Mouse (Mus musculus): Measurements from ENCODE around the gene Gas2.

Gene Gas2

DNA sequence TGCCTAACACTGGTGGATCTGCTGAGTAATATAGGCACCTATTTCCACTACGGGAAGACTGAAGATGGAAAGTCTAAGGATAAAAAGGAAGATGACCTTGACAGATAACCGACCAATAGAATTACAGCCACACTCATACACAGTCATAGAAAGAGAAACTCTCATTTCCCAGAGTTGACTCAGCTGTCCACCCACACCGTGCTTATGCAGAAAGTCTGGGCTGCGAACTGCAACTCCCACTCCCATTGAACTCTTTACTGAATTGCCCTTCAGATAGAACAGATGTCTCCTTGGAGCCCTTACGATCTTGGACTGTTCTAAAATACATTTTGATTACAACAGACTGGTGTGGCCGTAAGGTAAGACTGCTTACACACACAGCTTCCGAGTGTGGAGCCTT is 102.9 kb downstream of the Gas2 start:
- no peak for DNase-seq (ENCODE audit: low spot score in 2 of 2)

DNA sequence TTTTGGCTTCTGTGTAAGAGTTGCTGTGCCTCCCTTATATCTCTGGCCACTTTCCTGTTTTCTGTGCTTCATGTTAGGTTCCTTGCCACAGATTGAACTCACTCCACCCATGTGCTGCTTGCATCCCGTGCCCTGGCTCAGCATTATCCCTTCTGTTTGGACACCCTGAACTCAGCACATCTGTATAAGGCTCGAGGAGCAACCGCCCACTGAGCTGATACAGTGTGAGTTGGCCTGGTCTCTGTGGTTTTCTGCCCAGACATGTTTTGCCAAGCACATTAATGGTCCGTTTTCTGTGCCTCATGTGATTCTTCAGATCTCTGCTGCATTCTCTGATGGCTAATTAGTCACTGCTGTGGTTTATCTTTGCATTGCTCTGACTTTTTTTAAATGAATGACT is 105.8 kb downstream of the Gas2 start:
- DNase-seq (ENCODE audit: low spot score in 2 of 2): no peak

DNA sequence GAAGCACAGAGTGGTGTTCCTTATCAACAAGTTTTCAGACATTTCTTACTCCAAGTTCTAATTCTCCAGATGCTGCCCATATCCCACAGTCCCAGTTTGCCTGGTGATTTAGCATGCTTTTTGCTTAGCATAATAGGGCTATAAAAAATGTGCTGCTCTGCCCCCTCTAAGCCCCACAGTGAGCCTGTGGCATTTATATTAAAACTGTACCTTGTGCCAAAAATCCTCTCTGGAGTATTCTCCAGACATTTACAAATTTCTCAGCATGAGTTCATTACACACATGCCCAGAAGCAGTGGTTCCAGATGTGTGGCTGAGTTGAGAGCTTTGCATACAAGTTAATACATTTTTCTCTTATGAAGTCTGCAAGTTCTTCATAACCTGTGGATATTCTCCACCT is 107.6 kb downstream of the Gas2 start:
- DNase-seq (ENCODE audit: low spot score in 2 of 2): no peak

- DNase-seq (ENCODE audit: low spot score in 2 of 2): peak in 1 of 2 experiments; percentile 50
Observed at GRCm38 (mm10) chr7:51972252-51972855, 110.5 kb downstream of the Gas2 start.

DNA sequence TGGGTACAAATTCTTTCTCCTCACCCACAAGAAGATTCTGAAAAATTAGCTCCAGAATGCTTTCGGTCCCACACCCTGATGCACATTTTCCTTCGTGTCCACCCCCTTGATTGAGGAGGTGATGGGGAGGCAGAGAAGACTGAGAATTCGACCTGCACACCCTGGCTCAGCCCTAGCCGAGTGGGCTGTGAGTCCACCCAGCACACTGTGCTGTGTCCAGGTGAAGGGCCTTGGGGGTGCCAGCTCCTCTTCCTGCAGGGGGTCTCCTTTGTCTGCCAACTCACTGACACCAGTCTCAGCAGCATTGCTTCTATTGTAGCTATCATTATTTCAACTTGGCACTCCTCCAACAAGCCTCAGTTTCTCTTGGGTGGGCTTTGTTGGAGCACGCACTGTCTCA is 111.3 kb downstream of the Gas2 start:
- DNase-seq (ENCODE audit: low spot score in 2 of 2): no peak

- DNase-seq (ENCODE audit: low spot score in 2 of 2): no peak
Observed at GRCm38 (mm10) chr7:51973526-51973925, 111.7 kb downstream of the Gas2 start.

GRCm38 (mm10) chr7:51975181-51975580 is 113.4 kb downstream of the Gas2 start:
- no peak for DNase-seq (ENCODE audit: low spot score in 2 of 2)

GRCm38 (mm10) chr7:51979271-51979670 is 117.5 kb downstream of the Gas2 start:
- DNase-seq (ENCODE audit: low spot score in 2 of 2): no peak

DNA sequence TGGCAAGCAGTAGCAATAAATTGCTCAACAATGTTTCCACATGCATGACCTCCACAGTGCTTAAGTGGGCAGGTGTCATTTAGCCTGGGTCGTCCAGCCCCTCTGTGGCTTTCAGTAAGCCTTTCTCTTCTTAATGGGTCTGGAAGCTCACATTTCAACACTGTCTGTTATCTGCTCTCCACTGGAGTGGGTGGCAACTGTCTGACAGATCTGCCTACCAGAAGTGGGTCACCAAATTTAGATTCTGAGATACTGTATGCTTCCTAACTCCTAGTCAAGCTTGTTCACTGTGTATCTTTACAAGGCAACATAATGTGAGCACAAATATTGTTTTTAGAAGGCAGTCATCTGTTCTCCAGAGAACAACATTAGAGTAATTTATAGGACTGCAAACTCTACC is 120.5 kb downstream of the Gas2 start:
- no peak for DNase-seq (ENCODE audit: low spot score in 2 of 2)

DNA sequence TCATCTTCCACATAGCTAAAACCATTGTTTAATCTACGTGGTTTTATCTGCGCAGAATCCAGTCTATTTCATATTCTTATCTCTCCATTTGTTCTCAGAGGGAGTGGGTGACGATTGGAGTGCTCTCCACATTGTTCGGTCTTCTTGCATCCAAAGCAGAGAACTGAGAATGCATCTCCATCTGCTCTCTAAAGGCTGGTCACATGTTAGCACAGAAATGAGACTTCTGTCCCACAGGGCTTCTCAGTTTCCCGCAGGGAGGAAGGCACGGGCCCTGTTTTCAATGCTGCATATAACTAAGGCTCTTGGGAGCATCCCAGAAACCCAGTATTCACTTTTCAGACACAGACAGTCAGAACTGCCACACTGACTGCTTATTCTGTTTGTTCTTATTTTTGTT is 123.9 kb downstream of the Gas2 start:
- no peak for DNase-seq (ENCODE audit: low spot score in 2 of 2)

DNA sequence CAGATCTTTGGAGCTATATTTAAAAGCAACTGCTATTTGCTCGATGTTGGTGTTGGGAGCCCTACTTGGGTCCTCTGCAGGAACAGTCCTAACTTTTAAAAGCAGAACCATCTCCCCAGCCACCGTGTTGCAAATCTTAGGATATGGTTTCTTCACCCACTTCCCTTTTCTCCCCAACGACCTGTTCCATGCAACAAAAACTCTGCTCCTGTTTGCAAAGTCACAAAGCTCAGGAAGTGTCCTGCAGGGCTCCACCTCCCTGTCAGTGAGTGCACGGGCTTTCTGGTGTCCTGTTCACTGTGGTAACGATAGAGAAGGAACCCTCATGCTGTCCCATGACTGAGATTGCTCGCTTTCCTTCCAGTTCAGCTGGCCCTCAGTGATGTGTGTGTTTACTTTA is 125.1 kb downstream of the Gas2 start:
- DNase-seq (ENCODE audit: low spot score in 2 of 2): no peak

GRCm38 (mm10) chr7:51991020-51991419 is 129.2 kb downstream of the Gas2 start:
- DNase-seq (ENCODE audit: low spot score in 2 of 2): no peak

- DNase-seq (ENCODE audit: low spot score in 2 of 2): peak; percentile 89 to 96
Observed at GRCm38 (mm10) chr7:52005511-52006295, 143.9 kb downstream of the Gas2 start, which contains the start of gene Svip. TSS of gene Svip (minus strand) at chr7:52006018.

GRCm38 (mm10) chr7:52006296-52006630 is 144.4 kb downstream of the Gas2 start:
- DNase-seq (ENCODE audit: low spot score in 2 of 2): no peak

DNA sequence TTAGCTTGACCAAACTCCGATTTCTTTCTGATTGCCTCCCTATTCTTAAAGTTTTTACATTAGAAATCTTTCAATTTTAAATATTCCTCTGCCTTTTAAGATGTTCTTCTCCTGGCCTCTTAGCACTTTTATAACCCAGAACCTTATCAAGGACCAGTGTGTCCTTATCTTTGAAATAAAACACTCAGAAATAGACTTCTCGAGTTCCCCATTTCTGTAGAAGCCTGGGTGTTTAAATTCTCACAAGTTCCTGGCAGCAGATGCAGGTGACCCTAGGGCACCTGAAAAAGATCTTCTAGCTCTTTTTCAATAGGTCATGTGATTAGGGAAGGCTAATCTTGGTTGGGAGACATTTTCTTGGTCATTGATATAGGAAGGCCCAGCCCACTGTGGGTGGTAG is 145.3 kb downstream of the Gas2 start:
- no peak for DNase-seq (ENCODE audit: low spot score in 2 of 2)

GRCm38 (mm10) chr7:52013457-52013856 is 151.6 kb downstream of the Gas2 start:
- DNase-seq (ENCODE audit: low spot score in 2 of 2): no peak

- no peak for DNase-seq (ENCODE audit: low spot score in 2 of 2)
Observed at GRCm38 (mm10) chr7:52015180-52015579, 153.4 kb downstream of the Gas2 start.

- DNase-seq (ENCODE audit: low spot score in 2 of 2): no peak
Observed at GRCm38 (mm10) chr7:52015628-52016027, 153.8 kb downstream of the Gas2 start, which contains the start of gene 1700015G11Rik. TSS of gene 1700015G11Rik (minus strand) at chr7:52015728.

DNA sequence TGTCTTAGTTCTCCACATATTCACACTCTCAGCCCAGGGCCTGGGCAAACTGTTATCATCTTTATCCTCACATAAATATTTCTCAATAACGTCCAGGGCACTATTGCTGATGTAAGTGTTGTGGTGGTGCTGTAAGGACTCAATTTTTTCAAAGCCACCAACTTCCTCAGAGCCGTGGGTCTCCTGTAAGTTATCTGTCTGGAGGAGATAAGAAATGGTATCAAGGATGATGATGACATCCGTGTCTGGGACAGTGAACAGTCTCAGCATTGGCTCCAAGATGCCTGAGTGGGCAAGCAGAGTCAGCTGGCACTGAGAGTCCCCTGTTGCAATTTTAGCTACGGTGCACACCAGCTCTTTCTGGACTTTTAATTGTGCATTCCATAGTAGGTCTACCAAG is 160.2 kb downstream of the Gas2 start:
- DNase-seq (ENCODE audit: low spot score in 2 of 2): no peak

GRCm38 (mm10) chr7:52024050-52024626 is 162.3 kb downstream of the Gas2 start:
- no peak for DNase-seq (ENCODE audit: low spot score in 2 of 2)

- DNase-seq (ENCODE audit: low spot score in 2 of 2): peak in 1 of 2 experiments; percentile 57
Observed at GRCm38 (mm10) chr7:52037600-52038582, 176.1 kb downstream of the Gas2 start.

All from frontal cortex, postnatal 14 days (tissue).